Mouse (Mus musculus) brain, embryonic 14.5 days (tissue): ENCODE data around the gene Hip1r.

Experiments
- CTCF ChIP-seq: fragments of 200-500 bp; IDR thresholded peaks from 2 replicates; pipeline ENCODE4 v1.5.1; 2012; ENCODE audit warnings: inconsistent platforms, mild to moderate bottlenecking, moderate library complexity, borderline replicate concordance; ENCODE audit not compliant: insufficient read depth, insufficient read length; ENCODE audit errors: extremely low read depth
- POLR2A ChIP-seq: fragments of 200-500 bp; IDR thresholded peaks from 2 replicates; pipeline ENCODE4 v1.6.1; 2012; ENCODE audit warnings: mild to moderate bottlenecking, inconsistent platforms, borderline replicate concordance; ENCODE audit not compliant: poor library complexity, insufficient read depth, insufficient read length, severe bottlenecking; ENCODE audit errors: extremely low read depth

GRCm38 (mm10) chr5:123979980-123980369, 6.5 kb downstream of the Hip1r start:
- TF ChIP-seq CTCF = no peak
- no peak for TF ChIP-seq POLR2A
